Mouse (Mus musculus): ENCODE results near the gene Itpa. TPM values are rescaled to one million over a fixed set of nuclear protein-coding genes. Genes with fewer than 3 reads are reported as not detected.

Gene Itpa
- polyA plus RNA-seq (2012; rRNA removed): 95.7 and 115 TPM in 2 replicates

GRCm38 (mm10) chr2:130667559-130667958 is at the start of gene Itpa:
Gene Itpa (plus strand): TSS chr2:130667610.

GRCm38 (mm10) chr2:130629839-130630203 is 37.6 kb upstream of the Itpa start, which contains the start of the genes Fastkd5 and Ubox5:
Gene Fastkd5 (minus strand): TSS chr2:130630027.
Gene Ubox5 (minus strand): TSS chr2:130630038.

GRCm38 (mm10) chr2:130642684-130643369 is 24.6 kb upstream of the Itpa start, which contains the start of gene Lzts3:
Gene Lzts3 (minus strand): TSS chr2:130642803.

GRCm38 (mm10) chr2:130664102-130664701 is 3.2 kb upstream of the Itpa start, which contains the start of gene Ddrgk1:
Gene Ddrgk1 (minus strand): TSS chr2:130664659.

GRCm38 (mm10) chr2:130697153-130697810 is 29.9 kb downstream of the Itpa start, which contains the start of gene Slc4a11:
Gene Slc4a11 (minus strand): TSS chr2:130697519.

Other genes with a start within 250 kb of the Itpa start
- 131 and 175 TPM in 2 replicates for gene Vps16, start 243.3 kb upstream of the Itpa start, polyA plus RNA-seq (2012; rRNA removed)
- 26.3 and 33.4 TPM in 2 replicates for gene Pced1a, start 242.9 kb upstream of the Itpa start, polyA plus RNA-seq (2012; rRNA removed)
- gene Ptpra, start 217.3 kb upstream of the Itpa start, polyA plus RNA-seq (2012; rRNA removed): 68.9 and 84.4 TPM in 2 replicates
- gene Mrps26, start 103.9 kb upstream of the Itpa start, polyA plus RNA-seq (2012; rRNA removed): 51.8 and 67.0 TPM in 2 replicates
- gene Oxt, start 91.4 kb upstream of the Itpa start, polyA plus RNA-seq (2012; rRNA removed): 0.11 TPM in 1 of 2 replicates, not detected in the other
- gene Avp, start 85.1 kb upstream of the Itpa start, polyA plus RNA-seq (2012; rRNA removed): 0.10 TPM in 1 of 2 replicates, not detected in the other
- 5.7 and 8.3 TPM in 2 replicates for gene Fastkd5, start 37.6 kb upstream of the Itpa start, polyA plus RNA-seq (2012; rRNA removed)
- gene Ubox5, start 37.6 kb upstream of the Itpa start, polyA plus RNA-seq (2012; rRNA removed): 7.8 and 12.2 TPM in 2 replicates
- 10.5 and 17.1 TPM in 2 replicates for gene Lzts3, start 24.8 kb upstream of the Itpa start, polyA plus RNA-seq (2012; rRNA removed)
- gene Ddrgk1, start 3.0 kb upstream of the Itpa start, polyA plus RNA-seq (2012; rRNA removed): 46.3 and 135 TPM in 2 replicates
- gene Slc4a11, start 29.9 kb downstream of the Itpa start, polyA plus RNA-seq (2012; rRNA removed): 1.1 and 1.2 TPM in 2 replicates
- 32.0 and 35.3 TPM in 2 replicates for gene 4930402H24Rik, start 238.8 kb downstream of the Itpa start, polyA plus RNA-seq (2012; rRNA removed)
- 11.5 and 16.2 TPM in 2 replicates for gene Atrn, start 238.9 kb downstream of the Itpa start, polyA plus RNA-seq (2012; rRNA removed)

Data from central nervous system, embryonic 11.5 days (tissue).